Mouse (Mus musculus): ENCODE data around the gene Prkcg.

Gene Prkcg

GRCm38 (mm10) chr7:3317704-3318103 is 28.7 kb downstream of the Prkcg start:
- no peak for DNase-seq (ENCODE audit: low read depth)

GRCm38 (mm10) chr7:3320856-3321255 is 31.9 kb downstream of the Prkcg start:
- no peak for DNase-seq (ENCODE audit: low read depth)

- no peak for DNase-seq (ENCODE audit: low read depth)
These were observed 34.8 kb downstream of the Prkcg start for GRCm38 (mm10) chr7:3323826-3324225.

- no peak for DNase-seq (ENCODE audit: low read depth)
These were observed 39.0 kb downstream of the Prkcg start for GRCm38 (mm10) chr7:3327961-3328360.

- DNase-seq (ENCODE audit: low read depth), result peak; percentile 21
These were observed 41.0 kb downstream of the Prkcg start for GRCm38 (mm10) chr7:3329776-3330546.

GRCm38 (mm10) chr7:3331171-3331570 is 42.2 kb downstream of the Prkcg start:
- no peak for DNase-seq (ENCODE audit: low read depth)

- DNase-seq (ENCODE audit: low read depth), result no peak
These were observed 42.7 kb downstream of the Prkcg start for GRCm38 (mm10) chr7:3331581-3332223.

- no peak for DNase-seq (ENCODE audit: low read depth)
These were observed 43.2 kb downstream of the Prkcg start for GRCm38 (mm10) chr7:3332224-3332615.

- DNase-seq (ENCODE audit: low read depth), result no peak
These were observed 43.9 kb downstream of the Prkcg start, which contains the start of gene Cacng7 for GRCm38 (mm10) chr7:3332619-3333521. TSS of gene Cacng7 (plus strand) at chr7:3332955.

GRCm38 (mm10) chr7:3333542-3333941 is 44.6 kb downstream of the Prkcg start:
- no peak for DNase-seq (ENCODE audit: low read depth)

GRCm38 (mm10) chr7:3336412-3336811 is 47.4 kb downstream of the Prkcg start:
- DNase-seq (ENCODE audit: low read depth), result no peak

GRCm38 (mm10) chr7:3338286-3338935 is 49.4 kb downstream of the Prkcg start:
- no peak for DNase-seq (ENCODE audit: low read depth)

GRCm38 (mm10) chr7:3339010-3339409 is 50.0 kb downstream of the Prkcg start:
- DNase-seq (ENCODE audit: low read depth), result no peak

GRCm38 (mm10) chr7:3343861-3344260 is 54.9 kb downstream of the Prkcg start:
- DNase-seq (ENCODE audit: low read depth), result no peak

- DNase-seq (ENCODE audit: low read depth), result no peak
These were observed 56.3 kb downstream of the Prkcg start for GRCm38 (mm10) chr7:3345301-3345700.

GRCm38 (mm10) chr7:3347366-3348287 is 58.6 kb downstream of the Prkcg start:
- DNase-seq (ENCODE audit: low read depth), result no peak

- DNase-seq (ENCODE audit: low read depth), result no peak
These were observed 59.3 kb downstream of the Prkcg start for GRCm38 (mm10) chr7:3348326-3348725.

GRCm38 (mm10) chr7:3349775-3350174 is 60.8 kb downstream of the Prkcg start:
- no peak for DNase-seq (ENCODE audit: low read depth)

- DNase-seq (ENCODE audit: low read depth), result no peak
These were observed 62.6 kb downstream of the Prkcg start for GRCm38 (mm10) chr7:3351536-3351935.

- no peak for DNase-seq (ENCODE audit: low read depth)
These were observed 65.9 kb downstream of the Prkcg start for GRCm38 (mm10) chr7:3354850-3355249.

- no peak for DNase-seq (ENCODE audit: low read depth)
These were observed 71.7 kb downstream of the Prkcg start for GRCm38 (mm10) chr7:3360678-3361077.

Measured in c-Kit-positive CD71-positive TER-119-negative erythroid progenitor cells, embryonic 14.5 days (primary cell).